Mouse (Mus musculus) adrenal gland, postnatal 10 days (tissue): Measurements from ENCODE around the gene Dram1. TPM values are rescaled to one million over a fixed set of nuclear protein-coding genes. Genes with fewer than 3 reads are reported as not detected.
"Not testable (repeated sequence)": the region's sequence is repeated elsewhere in the genome, so short reads cannot be mapped to it uniquely, and the experiment has no call there.

Experiments
- DNase-seq: peaks from one replicate; pipeline ENCODE4 v3.0.0; 2021; ENCODE audit warnings: mixed read lengths
- total RNA-seq, 2 experiments: library from RNA; stranded (reverse); gene quantifications; 2 replicates each; pipeline ENCODE4 v1.2.3; 2021

Gene Dram1
- total RNA-seq, 2 experiments from 2014 or later, result 5.0 to 6.5 TPM

GRCm38 (mm10) chr10:88386251-88386650, 7.4 kb upstream of the Dram1 start:
- DNase-seq, result no peak

- no peak for DNase-seq
These were observed 6.9 kb upstream of the Dram1 start for GRCm38 (mm10) chr10:88385758-88386157.

- no peak for DNase-seq
These were observed 6.4 kb upstream of the Dram1 start for GRCm38 (mm10) chr10:88385290-88385689.

- no peak for DNase-seq
These were observed 5.2 kb upstream of the Dram1 start for GRCm38 (mm10) chr10:88384081-88384480.

- no peak for DNase-seq
These were observed 4.6 kb upstream of the Dram1 start for GRCm38 (mm10) chr10:88383479-88383878.

GRCm38 (mm10) chr10:88382009-88382408, 3.1 kb upstream of the Dram1 start:
- no peak for DNase-seq

- no peak for DNase-seq
These were observed 2.4 kb upstream of the Dram1 start for GRCm38 (mm10) chr10:88381286-88381685.

GRCm38 (mm10) chr10:88380430-88381060, 1.7 kb upstream of the Dram1 start:
- DNase-seq, result no peak

- peak; percentile 53 for DNase-seq
These were observed 1.1 kb upstream of the Dram1 start for GRCm38 (mm10) chr10:88380002-88380401.

GRCm38 (mm10) chr10:88377666-88378065, 1.2 kb downstream of the Dram1 start:
- DNase-seq, result no peak

GRCm38 (mm10) chr10:88376770-88377169, 2.1 kb downstream of the Dram1 start:
- peak; percentile 95 for DNase-seq

- DNase-seq, result no peak
These were observed 3.9 kb downstream of the Dram1 start for GRCm38 (mm10) chr10:88374984-88375383.

- not testable (repeated sequence) for DNase-seq
These were observed 5.9 kb downstream of the Dram1 start for GRCm38 (mm10) chr10:88372945-88373344.

GRCm38 (mm10) chr10:88372436-88372835, 6.4 kb downstream of the Dram1 start:
- DNase-seq, result no peak

GRCm38 (mm10) chr10:88371793-88372192, 7.1 kb downstream of the Dram1 start:
- DNase-seq, result no peak

GRCm38 (mm10) chr10:88369233-88369632, 9.6 kb downstream of the Dram1 start:
- DNase-seq, result no peak

GRCm38 (mm10) chr10:88364221-88364620, 14.7 kb downstream of the Dram1 start:
- no peak for DNase-seq

- DNase-seq, result no peak
These were observed 16.7 kb downstream of the Dram1 start for GRCm38 (mm10) chr10:88362218-88362617.

GRCm38 (mm10) chr10:88356983-88357559, 21.8 kb downstream of the Dram1 start:
- DNase-seq, result peak; percentile 89

GRCm38 (mm10) chr10:88356114-88356982, 22.5 kb downstream of the Dram1 start:
- DNase-seq, result no peak

- DNase-seq, result no peak
These were observed 24.3 kb downstream of the Dram1 start for GRCm38 (mm10) chr10:88354599-88354998.

GRCm38 (mm10) chr10:88352549-88352948, 26.3 kb downstream of the Dram1 start:
- no peak for DNase-seq

GRCm38 (mm10) chr10:88351411-88352103, 27.3 kb downstream of the Dram1 start:
- DNase-seq, result no peak
